Mouse (Mus musculus) neural tube, embryonic 11.5 days (tissue): ENCODE data around the gene Clcn6. TPM values are rescaled to one million over a fixed set of nuclear protein-coding genes. Genes with fewer than 3 reads are reported as not detected.
"Not testable (repeated sequence)": the region's sequence is repeated elsewhere in the genome, so short reads cannot be mapped to it uniquely, and the experiment has no call there.

ENCODE experiments used
- ATAC-seq: fragments of 200-750 bp; cut with Nextera tagmentation; 2 replicates; pipeline ENCODE4 v1.8.0; 2017; ENCODE audit warnings: moderate number of reproducible peaks, mild to moderate bottlenecking, moderate TSS enrichment, moderate library complexity; ENCODE audit not compliant: insufficient read depth, low FRiP score, low TSS enrichment
- DNase-seq: peaks from one replicate; pipeline ENCODE4 v3.0.0-alpha.2; 2015; ENCODE audit warnings: low spot score
- H3K27ac ChIP-seq: fragments of 300-500 bp; sonication (generic); 2 replicates; pipeline ENCODE4 v1.5.1; 2014; ENCODE audit warnings: low read depth, mild to moderate bottlenecking, low read length
- H3K27me3 ChIP-seq: fragments of 300-500 bp; sonication (generic); 2 replicates; pipeline ENCODE4 v1.6.1; 2014; ENCODE audit warnings: mild to moderate bottlenecking, low read length, mixed read lengths; ENCODE audit not compliant: control insufficient read depth, insufficient read depth
- H3K36me3 ChIP-seq: fragments of 300-500 bp; sonication (generic); 2 replicates; pipeline ENCODE4 v1.6.1; 2014; ENCODE audit warnings: mild to moderate bottlenecking, low read length, moderate library complexity, mixed read lengths; ENCODE audit not compliant: control insufficient read depth, insufficient read depth
- H3K4me1 ChIP-seq: fragments of 300-500 bp; sonication (generic); 2 replicates; pipeline ENCODE4 v1.6.1; 2014; ENCODE audit warnings: low read length, mixed read lengths; ENCODE audit not compliant: control insufficient read depth, insufficient read depth
- H3K4me2 ChIP-seq: fragments of 300-500 bp; sonication (generic); 2 replicates; pipeline ENCODE4 v1.6.1; 2014; ENCODE audit warnings: low read depth, mild to moderate bottlenecking, moderate library complexity
- H3K4me3 ChIP-seq: fragments of 300-500 bp; sonication (generic); 2 replicates; pipeline ENCODE4 v1.5.1; 2014; ENCODE audit warnings: low read depth, low read length
- H3K9ac ChIP-seq: fragments of 300-500 bp; sonication (generic); 2 replicates; pipeline ENCODE4 v1.6.1; 2014; ENCODE audit warnings: mild to moderate bottlenecking, low read length
- H3K9me3 ChIP-seq: fragments of 300-500 bp; sonication (generic); 2 replicates; pipeline ENCODE4 v1.6.1; 2016; ENCODE audit warnings: low read length; ENCODE audit not compliant: control insufficient read depth
- WGBS: fragments of 180-500 bp; shearing (Covaris S2); extraction: QIAGEN DNeasy Blood & Tissue Kit; methylation state at CpG from one replicate; pipeline ENCODE4 v1.1.7; 2014; 5-methylcytosine and 5-hydroxymethylcytosine counted together
- polyA plus RNA-seq: library from polyadenylated mRNA; unstranded; fragments of >200 nt; fragmentation: Nextera tagmentation; extraction: Ambion mirVana; gene quantifications from 2 replicates; pipeline ENCODE4 v1.2.1, GENCODE M21; 2014

Gene Clcn6
- polyA plus RNA-seq, 1 experiment from 2014 or later: 24.2 TPM

GRCm38 (mm10) chr4:148051046-148051776 is 12.6 kb upstream of the Clcn6 start:
- Histone ChIP-seq H3K4me1 (no peaks in the 10 kb centered on the region), H3K27ac (no peak overlapping the region), H3K27me3 (no peaks in the 10 kb centered on the region), H3K9me3 (no peaks in the 10 kb centered on the region), H3K36me3 (peaks cover 39% of the 10 kb centered on the region), H3K9ac (no peak overlapping the region), H3K4me2 (no peak overlapping the region), H3K4me3 (no peak overlapping the region)
- WGBS: 92% methylated on average over 13 of the region's 13 CpGs
- DNase-seq (no peak), ATAC-seq (no peak)

GRCm38 (mm10) chr4:148050396-148050914 is 11.8 kb upstream of the Clcn6 start:
- not testable (repeated sequence) for H3K4me1 ChIP-seq, H3K27me3 ChIP-seq, H3K4me2 ChIP-seq, H3K9ac ChIP-seq, H3K9me3 ChIP-seq, ATAC-seq, H3K27ac ChIP-seq, H3K4me3 ChIP-seq, DNase-seq
- WGBS: 96% methylated on average over 3 of the region's 3 CpGs
- H3K36me3 ChIP-seq: peaks cover 38% of the 10 kb centered on the region

GRCm38 (mm10) chr4:148046450-148047031 is 7.9 kb upstream of the Clcn6 start:
- DNase-seq (no peak), ATAC-seq (no peak)
- H3K4me3 ChIP-seq: no peak overlapping the region
- H3K4me1 ChIP-seq: peaks cover 6% of the 10 kb centered on the region
- H3K9me3 ChIP-seq: no peaks in the 10 kb centered on the region
- H3K36me3 ChIP-seq: peaks cover 23% of the 10 kb centered on the region
- H3K9ac ChIP-seq: no peak overlapping the region
- no peaks in the 10 kb centered on the region for H3K27me3 ChIP-seq
- WGBS: 84% methylated on average over 4 of the region's 4 CpGs
- no peak overlapping the region for H3K27ac ChIP-seq
- H3K4me2 ChIP-seq: no peak overlapping the region

- Histone ChIP-seq H3K9ac (no peak overlapping the region), H3K27ac (no peak overlapping the region), H3K4me3 (no peak overlapping the region), H3K9me3 (no peaks in the 10 kb centered on the region), H3K4me2 (no peak overlapping the region), H3K36me3 (peaks cover 12% of the 10 kb centered on the region), H3K4me1 (peaks cover 14% of the 10 kb centered on the region), H3K27me3 (no peaks in the 10 kb centered on the region)
- WGBS: 95% methylated on average over 2 of the region's 2 CpGs
- DNase-seq (no peak), ATAC-seq (no peak)
These were observed 5.5 kb upstream of the Clcn6 start for GRCm38 (mm10) chr4:148044113-148044512.

- not testable (repeated sequence) for H3K4me2 ChIP-seq, H3K27me3 ChIP-seq, ATAC-seq, H3K36me3 ChIP-seq, H3K4me3 ChIP-seq, H3K27ac ChIP-seq, H3K9ac ChIP-seq, DNase-seq, H3K9me3 ChIP-seq
- WGBS: 90% methylated on average over 6 of the region's 8 CpGs
- peaks cover 14% of the 10 kb centered on the region for H3K4me1 ChIP-seq
These were observed 4.7 kb upstream of the Clcn6 start for GRCm38 (mm10) chr4:148043327-148043726.

GRCm38 (mm10) chr4:148041611-148042191 is 3.1 kb upstream of the Clcn6 start:
- H3K27ac ChIP-seq: peak overlapping the region; percentile 84
- H3K4me1 ChIP-seq: peaks cover 20% of the 10 kb centered on the region
- DNase-seq: peak; percentile 23
- no peaks in the 10 kb centered on the region for H3K27me3 ChIP-seq
- peak overlapping the region; percentile 79 for H3K4me2 ChIP-seq
- no peak for ATAC-seq
- peaks cover 5% of the 10 kb centered on the region for H3K36me3 ChIP-seq
- peak overlapping the region; percentile 68 for H3K9ac ChIP-seq
- H3K4me3 ChIP-seq: peak overlapping the region; percentile 44
- no peaks in the 10 kb centered on the region for H3K9me3 ChIP-seq
- 4% methylated on average over 16 of the region's 16 CpGs for WGBS

- Histone ChIP-seq H3K9ac (peak overlapping the region; percentile 68), H3K4me2 (peak overlapping the region; percentile 79), H3K4me3 (peak overlapping the region; percentile 44), H3K27ac (peak overlapping the region; percentile 84), H3K36me3 (peaks cover 5% of the 10 kb centered on the region), H3K27me3 (no peaks in the 10 kb centered on the region), H3K4me1 (peaks cover 20% of the 10 kb centered on the region), H3K9me3 (no peaks in the 10 kb centered on the region)
- ATAC-seq (peak; percentile 56), DNase-seq (peak; percentile 83)
- 2% methylated on average over 19 of the region's 19 CpGs for WGBS
These were observed 2.5 kb upstream of the Clcn6 start for GRCm38 (mm10) chr4:148040933-148041610.

- Histone ChIP-seq H3K27ac (peak overlapping the region; percentile 84), H3K4me2 (peak overlapping the region; percentile 79), H3K4me1 (peaks cover 20% of the 10 kb centered on the region), H3K4me3 (peak overlapping the region; percentile 44), H3K9ac (peak overlapping the region; percentile 68), H3K36me3 (peaks cover 5% of the 10 kb centered on the region), H3K27me3 (no peaks in the 10 kb centered on the region), H3K9me3 (no peaks in the 10 kb centered on the region)
- ATAC-seq (0 out of 2 replicates have a peak, but pooled peaks have one; percentile 0), DNase-seq (no peak)
- 61% methylated on average over 15 of the region's 15 CpGs for WGBS
These were observed 1.6 kb upstream of the Clcn6 start for GRCm38 (mm10) chr4:148040029-148040830.
